Mouse (Mus musculus) urinary bladder, postnatal 10 days (tissue): ENCODE measurements around the gene Aifm2.

ENCODE experiments used
- DNase-seq: peaks from one replicate; pipeline ENCODE4 v3.0.0; 2022; ENCODE audit warnings: low spot score

The Aifm2 gene

DNA sequence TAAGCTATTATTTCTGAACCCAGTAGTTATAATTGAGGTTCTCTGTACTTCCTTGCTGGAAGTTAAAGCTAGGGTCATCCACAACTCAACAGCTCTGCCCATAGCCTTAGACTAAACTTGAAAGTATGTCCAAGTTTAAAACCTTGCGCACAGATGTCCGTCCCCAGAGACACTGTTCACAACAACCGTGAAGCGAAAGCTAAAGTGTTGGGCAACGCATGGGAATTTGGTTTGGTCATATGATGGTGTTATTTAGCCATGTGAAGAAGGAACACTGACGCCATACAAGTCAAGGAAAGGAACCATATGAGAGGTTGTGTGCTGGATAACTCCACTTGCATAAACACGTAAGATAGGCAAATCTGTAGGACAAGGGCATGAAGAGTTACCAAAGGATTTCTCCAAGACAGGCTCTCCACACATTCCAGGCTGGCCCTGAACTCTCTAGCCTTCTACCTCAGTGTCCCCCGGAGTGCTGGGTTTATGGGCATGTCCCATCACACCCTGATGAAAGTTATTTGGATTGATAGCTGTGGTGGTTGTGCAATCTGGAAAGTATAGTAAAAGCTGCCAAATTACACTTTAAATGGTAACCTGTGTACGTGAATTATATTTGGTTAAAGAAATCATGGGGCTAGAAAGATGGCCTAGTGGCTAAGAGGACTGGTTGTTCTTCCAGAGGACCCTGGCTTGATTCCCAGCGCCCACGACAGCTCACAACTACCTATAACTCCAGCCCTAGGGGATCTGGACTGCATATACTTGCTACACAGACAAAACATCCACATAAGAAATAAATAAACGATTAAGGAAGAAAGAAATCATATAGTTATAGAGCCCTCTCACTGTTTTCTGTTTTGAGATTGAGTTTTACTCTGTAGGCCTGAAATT, 2.6 kb downstream of the Aifm2 start:
- DNase-seq, result no peak

DNA sequence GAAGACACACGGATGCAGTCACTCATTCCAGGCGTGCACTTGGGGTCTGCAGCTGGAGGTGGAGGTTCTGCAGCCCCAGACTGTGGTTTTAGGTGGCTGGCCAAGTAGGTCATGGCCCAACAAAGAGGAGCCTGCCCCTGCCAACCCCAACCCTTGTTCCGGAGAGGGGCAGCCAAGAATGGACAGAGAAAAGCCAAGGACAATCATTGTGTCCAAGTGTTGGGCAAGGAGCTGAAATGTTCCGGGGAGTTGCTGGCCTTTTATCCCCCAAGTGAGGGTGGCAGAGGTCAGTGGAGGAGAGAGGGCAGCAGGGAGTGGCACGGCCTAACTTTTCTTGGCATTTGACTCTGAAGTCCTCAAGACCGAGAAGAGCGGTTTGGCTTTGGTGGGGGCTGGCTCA, 5.3 kb downstream of the Aifm2 start:
- DNase-seq, result no peak

DNA sequence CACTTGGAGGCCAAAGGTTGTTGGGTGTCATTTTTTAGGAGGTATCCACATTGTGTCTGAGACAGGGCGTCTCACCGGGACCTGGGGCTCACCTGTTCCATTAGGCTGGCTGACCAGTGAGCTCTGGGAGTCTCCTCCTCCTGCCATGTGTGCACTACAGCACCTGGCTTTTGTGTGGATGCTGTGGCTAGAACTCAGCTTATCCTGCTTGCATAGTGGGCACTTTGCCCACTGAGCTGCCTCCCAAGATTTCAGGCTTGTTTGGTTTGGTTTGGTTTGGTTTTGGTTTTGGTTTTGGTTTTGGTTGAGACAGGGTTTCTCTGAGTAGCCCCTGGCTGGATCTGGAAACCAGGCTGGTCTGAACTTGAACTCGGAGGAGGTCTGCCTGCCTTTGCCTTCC, 7.2 kb downstream of the Aifm2 start:
- DNase-seq, result no peak

DNA sequence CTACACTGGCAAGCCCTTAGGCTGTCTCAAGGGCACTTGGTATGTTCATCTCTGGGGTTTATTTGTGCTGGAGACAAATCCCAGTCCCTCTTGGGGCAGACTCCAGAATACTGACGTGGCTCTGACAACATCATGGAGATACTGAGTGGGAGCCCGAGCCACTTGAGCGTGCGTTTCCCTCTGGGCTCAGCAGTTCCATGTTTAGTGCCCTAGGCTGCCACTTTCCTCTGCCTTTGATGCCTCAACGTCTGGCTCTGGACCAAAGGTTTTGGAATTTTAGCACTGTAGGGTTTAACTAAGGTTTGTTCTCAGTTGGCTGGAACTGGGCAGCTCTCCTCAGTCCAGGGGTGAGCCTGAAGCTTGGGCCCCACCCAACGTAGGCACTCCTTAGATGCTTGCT, 8.2 kb downstream of the Aifm2 start:
- DNase-seq, result no peak

DNA sequence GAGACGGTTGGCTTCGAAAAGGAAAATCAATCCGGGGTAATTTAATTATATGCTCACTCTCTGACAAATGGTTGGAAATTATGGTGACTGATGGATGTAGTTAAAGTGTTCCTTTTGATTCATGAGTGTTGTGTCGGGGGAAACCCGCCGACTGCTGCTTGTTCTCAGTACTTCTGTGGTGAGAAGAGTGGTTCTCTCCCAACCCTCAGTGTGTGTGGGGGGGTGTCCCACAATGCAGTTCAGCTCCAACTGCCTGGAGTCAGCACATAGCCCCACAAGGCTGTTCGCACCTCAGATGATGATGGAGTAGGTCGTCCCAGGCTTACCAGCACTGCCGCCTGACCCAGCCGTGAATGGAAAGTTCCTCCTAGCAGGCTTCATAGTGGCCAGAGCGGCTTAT, 14.1 kb downstream of the Aifm2 start:
- DNase-seq, result no peak

DNA sequence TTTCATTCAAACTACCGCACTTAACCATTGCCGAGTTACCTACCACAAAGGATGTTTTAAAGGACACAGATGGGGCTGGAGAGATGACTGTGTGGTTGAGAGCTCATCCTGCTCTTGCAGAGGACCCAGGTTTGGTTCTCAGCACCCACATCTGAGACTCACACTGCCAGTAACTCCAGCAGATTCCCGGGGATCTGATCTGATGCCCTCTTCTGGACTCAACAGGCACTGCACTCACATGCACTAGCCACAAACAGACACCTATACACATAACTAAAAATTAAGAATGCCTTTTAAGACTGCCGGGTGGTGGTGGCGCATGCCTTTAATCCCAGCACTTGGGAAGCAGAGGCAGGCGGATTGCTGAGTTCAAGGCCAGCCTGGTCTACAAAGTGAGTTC, 15.1 kb downstream of the Aifm2 start:
- no peak for DNase-seq

DNA sequence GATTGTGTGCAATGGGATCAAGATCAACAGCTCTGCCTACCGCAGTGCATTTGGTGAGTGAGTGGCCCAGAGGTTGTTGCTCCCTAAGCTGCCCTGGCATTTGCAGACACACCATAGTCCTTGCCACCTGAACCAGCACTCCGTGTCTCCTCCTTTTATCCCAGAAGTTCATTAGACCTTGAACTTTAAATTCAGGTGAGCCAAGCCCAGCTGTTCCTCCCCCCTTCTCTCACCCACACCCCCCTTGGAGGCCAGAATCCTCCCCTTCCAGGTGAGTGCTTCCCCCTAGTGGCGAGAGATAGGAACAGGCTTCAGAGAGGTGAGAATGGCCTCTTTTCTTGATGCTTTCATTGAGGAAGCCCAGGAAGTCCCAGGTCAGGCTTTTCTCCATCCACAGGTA, 19.3 kb downstream of the Aifm2 start:
- DNase-seq, result no peak

DNA sequence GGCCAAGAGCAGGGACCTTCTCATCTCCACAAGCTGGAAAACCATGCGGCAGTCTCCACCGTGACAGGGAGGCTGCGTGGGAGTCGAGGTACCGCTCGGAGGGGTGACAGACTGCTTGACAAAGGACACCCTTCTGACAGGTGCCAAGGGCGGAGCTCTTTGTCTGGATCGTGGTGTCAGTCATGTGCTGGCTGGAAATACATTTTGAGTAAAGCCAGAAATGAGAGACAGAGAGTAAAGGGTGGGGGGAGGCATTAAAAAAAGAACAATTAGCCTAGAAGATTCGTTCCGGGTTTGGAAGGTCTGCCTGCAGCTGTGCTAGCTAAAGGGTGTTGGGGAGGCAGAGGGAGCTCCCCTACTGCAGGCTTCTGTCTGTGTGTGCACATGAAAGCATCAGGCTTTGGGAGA, 21.6 kb downstream of the Aifm2 start:
- DNase-seq, result no peak

DNA sequence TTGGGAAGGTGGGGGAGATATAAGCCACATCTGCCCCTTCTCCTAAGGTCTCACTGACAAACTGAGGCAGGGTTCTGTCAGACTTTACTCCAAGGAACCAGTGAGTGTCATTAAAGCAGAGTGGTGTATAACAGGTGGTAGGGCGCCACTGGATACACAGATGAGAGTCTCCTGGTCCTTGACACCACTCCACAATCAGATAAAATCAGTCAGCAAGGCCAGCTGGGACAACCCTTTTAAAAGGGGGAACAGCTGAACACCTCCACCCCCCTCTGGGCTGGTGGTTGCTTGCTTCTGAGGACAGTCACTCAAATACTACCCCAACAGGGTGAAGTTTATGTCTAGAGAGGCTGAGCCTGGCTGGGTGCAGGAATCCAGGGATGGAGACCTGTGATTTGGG, 22.5 kb downstream of the Aifm2 start:
- no peak for DNase-seq

DNA sequence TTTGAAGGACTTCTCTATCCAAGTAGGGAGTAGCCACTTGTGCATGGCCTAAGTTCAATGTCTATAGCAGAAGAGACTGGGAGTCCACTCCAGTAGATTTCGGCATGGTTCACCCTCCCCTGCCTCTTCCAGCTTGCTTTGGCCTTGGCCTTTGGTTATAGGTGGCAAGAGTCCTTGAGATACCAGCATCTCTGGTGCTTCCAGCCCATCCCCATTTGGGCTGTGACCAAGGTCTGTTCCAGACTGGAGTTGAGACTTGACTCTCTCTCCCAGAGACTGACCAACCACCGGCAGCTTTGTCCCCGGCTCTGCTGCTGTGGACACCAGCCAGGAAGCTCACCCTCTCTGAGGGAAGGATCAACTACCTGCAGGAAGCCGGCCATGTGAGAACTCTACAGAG, 23.1 kb downstream of the Aifm2 start:
- DNase-seq, result no peak

DNA sequence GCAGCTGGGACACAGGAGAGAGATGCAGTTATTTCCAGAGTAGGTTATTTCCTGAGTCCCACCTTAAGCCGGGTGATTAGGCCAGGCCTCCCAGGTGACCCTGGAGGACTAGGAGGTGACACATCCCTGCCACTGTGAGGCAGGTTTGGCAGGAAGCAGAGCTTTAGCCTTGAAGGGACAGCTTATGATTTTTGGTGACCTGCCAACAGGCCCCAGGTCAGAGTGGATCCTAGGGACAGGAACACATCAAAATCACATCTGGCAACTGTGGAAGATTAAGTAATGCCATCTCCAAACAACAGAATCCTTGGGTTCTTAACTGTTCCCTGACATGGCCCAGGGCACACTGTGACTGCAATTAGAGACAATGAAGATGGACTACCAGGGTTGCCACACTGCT, 26.2 kb downstream of the Aifm2 start:
- no peak for DNase-seq

DNA sequence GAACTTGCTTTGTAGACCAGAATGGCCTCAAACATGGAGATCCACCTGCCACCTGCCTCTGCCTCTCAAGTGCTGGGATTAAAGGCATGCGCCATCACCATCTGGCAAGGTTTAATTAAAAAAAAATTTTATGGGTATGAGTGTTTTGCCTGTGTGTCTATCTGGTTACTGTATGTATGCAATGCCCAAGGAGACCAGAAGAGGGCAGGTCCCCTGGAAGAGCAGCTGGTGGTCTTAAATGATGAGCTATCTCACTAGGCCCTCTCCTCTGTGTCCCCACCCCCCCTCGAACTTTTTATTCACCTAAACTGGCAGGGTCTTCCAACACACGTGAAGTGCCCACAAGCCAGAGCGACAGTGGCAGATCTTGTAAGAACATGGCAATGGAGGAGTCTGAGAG, 26.8 kb downstream of the Aifm2 start:
- no peak for DNase-seq

DNA sequence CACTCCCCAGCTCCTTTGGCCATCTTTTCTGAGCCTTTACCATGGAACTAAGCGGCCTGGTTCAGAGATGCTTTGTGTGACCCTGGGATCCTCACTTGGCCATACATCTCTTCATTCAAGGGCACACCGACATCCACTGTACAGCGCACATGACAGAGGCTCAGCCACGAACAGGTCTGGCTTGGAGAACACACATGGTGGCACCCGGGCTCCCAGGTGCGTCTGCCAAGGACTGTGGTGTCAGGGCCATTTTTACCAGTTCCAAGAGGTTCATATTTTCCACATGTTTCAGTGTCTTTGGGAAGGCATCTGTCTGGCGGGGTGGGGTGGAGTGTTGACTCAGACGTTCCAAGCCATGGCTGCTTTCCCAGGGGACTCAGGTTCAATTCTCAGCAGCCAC, 27.3 kb downstream of the Aifm2 start:
- DNase-seq, result no peak

DNA sequence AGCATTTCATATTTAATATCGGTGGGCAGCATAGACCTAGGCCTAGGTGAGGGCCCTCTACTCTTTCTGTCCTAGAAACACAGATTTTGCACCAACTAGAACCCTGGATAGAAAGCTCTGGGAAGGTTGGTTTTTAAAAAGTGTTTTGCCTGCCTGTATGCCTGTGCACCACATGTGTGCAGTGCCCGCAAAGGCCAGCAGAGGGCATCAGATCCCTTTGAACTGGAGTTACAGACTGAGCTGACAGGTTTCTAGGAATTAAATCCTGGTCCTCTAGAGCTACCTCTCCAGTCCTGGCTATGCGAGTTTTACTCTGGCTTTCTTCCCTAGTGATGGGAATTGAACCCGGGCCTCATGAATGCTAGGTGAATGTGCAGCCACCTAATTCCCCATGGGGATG, 30.1 kb downstream of the Aifm2 start:
- DNase-seq, result no peak

DNA sequence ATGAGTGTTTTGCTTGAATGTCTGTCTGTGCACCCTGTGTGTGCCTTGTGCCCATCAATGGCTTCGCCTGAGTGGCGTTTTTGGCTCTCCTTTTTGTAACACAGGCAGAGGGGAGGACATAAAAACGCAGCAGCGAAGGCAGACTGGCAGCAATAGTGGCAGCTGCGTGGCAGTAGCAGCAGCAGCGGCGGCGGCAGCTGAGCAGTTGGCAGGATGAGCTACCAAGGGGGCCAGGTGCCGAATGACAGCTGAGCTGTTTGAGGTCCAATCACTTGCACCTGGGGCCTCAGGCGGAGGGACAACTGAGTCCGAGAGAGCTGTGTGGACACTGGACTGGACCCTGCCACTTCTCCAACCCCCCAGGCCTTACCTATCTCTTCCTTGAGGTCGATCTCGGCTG, 32.2 kb downstream of the Aifm2 start:
- no peak for DNase-seq

DNA sequence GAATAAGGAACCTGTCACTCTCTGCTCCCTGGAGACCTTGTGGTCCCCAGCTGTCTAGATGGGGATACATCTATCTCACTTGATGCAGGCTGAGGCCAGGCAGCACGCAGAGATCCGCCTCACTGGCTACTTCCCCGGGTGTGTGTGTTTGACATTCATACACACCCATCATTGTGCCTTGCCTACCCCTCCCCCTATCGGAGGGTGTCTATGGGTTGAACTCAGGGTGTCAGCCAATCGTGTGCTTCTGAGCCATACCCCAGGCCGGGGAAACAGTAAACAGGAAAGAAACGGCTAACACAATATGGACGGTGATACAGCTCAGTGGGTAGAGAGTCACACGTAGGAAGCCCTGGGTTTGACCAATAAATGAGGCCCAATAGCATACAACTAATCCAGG, 35.0 kb downstream of the Aifm2 start:
- DNase-seq, result no peak

DNA sequence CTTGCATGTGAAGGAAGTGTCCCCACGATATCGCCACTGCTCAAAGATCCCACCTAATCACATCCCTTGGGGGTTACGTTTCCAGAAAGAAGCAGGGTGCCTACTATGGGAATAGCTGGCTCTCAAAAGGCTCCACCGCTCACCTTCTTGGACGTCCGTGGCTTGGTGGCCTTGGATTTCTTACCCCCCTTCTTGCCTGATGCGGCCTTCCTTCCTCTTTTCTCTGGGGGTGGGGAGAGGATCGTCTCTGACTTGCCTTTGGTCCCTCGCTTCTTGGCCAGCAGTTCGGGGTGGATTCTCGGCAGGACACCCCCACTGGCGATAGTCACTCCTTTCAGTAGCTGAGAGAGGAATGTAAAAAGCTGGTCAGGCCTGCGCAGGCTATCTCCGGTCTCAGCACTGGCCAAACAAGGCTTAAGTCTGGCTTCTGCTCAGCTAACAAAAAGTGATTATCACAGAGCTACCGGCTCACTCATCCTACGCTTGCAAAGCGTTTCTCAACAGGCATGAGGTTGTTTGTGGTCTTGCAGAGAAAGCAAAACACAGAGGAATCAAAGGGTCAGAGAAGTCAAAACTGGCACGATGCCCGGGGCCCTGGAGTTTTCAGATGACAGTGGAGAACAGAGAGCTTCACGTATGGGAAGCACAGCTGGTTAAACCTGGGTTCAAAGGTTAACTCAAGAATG, 36.6 kb downstream of the Aifm2 start:
- DNase-seq, result no peak

DNA sequence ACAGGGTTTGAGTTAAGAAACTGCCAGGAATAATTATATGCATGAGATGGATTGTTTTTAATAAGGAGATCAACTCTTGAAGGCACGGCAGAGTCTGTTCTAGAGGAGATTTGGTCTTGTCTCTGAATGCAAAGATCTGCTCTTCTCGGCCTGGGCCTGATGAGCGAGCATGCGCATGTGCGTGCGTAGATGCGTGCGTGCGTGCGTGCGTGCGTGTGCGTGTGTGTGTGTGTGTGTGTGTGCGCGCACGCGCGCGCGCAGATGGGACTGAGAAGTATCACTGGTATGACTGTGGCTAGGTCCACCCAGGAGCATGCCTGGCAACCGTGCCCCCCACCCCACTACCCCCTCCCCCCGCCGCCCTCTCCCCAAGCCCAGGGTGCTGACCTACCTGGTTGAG, 38.0 kb downstream of the Aifm2 start:
- DNase-seq, result no peak

DNA sequence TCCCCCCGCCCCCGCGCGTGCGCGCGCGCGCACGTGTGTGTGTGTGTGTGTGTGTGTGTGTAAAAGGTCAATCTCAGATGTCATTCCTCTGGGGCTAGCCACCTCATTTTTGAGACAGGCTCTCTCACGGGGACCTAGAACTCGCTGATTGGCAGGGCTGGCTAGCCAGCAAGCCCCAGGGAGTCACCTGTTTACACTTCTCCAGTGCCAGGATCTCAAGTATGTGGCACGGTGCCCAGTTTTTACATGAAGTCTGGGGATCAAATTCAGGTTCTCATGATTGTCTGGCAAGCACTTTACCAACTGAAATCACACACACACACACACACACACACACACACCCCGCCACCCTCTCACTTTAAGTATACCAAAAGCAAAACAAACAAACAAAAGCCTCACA, 42.0 kb downstream of the Aifm2 start:
- DNase-seq, result no peak

DNA sequence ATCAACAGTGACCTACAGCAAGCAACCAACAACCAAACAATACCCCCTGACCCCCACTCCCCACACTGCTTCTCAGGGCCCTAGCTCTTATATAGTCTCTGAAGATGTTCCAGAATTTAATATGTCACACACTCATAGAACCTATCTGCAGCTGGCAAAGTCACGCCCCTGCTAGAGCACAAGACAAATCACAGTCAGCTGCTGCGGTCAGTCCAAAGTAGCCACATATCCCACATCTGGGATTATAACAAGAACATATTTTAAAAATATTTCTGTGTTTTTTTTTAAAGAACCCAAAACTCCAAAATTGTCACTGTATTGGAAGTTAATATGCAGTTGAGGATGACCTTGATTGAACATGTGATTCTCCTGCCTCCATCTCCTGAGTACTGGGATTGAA, 43.8 kb downstream of the Aifm2 start:
- DNase-seq, result no peak

DNA sequence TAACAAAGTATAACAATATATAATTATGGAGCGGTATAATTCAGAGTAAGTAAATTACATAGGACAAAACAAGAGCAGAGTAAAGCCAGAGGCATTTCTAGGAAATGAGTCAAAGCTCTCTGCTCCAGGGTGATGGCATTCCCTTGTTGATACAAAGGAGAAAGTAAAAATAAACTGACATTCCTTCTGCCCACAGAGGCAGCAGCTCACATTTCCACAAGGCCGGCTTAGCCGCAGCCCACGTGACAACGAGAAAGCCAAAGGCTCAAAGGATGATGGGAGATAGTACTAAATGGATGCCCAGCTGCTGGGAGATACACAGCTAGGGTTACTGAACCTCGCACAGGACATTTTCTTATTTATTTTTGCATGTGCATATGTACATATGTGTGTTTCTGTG, 44.8 kb downstream of the Aifm2 start:
- DNase-seq, result no peak

DNA sequence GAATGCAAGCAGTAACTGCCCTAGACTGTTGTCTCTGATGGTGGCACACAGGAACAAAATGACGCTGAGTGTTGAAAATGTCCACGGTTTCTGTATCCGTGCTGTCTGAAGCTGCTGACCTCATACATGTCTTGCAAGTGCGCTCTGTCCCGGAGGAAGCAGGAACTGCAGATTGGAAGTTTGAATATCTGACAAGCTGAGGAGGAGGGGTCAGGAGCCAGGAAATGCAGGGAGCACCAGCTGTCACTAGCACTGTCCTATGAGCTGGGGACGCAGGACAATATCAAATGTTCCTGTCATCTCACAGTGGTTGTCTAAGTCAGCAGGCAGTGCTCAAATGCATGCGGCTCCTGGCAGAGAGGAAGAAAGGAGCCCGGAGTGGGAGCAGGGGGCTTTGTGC, 49.6 kb downstream of the Aifm2 start:
- no peak for DNase-seq

DNA sequence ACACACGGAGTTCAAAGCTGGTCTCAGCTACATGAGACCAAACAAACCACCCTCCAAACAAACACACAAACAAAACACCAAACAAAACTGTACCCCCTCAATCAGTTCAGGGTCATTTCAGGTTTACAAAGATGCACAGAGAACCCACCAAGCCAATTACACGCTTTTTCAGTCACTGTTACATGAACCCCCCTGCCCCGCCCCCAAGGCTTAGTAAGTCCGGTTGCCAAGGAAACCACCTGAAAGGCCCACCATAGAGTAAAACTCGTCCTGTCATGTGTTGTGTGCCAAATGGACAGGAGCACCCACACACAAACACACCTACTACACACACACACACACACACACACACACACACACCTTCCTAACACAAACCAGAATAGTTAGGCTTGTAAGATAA, 50.5 kb downstream of the Aifm2 start:
- DNase-seq, result no peak

DNA sequence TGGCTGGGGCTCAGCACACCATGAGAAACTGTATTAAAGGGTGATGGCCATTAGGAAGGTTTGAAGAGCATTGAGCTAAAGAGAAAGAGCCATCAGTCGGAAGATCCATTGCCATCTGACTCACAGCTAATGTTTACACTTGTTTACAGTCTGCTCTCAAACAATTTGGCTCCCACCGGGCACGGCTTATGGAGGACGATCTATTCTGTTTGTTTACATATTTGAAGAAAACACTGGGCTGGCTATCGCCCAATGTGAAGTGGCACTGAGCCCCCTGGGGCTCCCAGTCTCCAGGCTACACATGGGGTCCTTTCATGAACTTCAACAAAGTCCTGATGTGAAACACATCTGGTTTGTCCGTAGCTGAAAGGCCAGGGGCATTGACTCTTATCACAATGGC, 51.7 kb downstream of the Aifm2 start:
- DNase-seq, result no peak
